Mouse (Mus musculus) midbrain, embryonic 14.5 days (tissue): ENCODE results near the gene Alg11. TPM values are rescaled to one million over a fixed set of nuclear protein-coding genes. Genes with fewer than 3 reads are reported as not detected.

ENCODE experiments used
- ATAC-seq: fragments of 200-750 bp; cut with Nextera tagmentation; 2 replicates; pipeline ENCODE4 v1.8.0; 2017; ENCODE audit warnings: moderate number of reproducible peaks, moderate library complexity; ENCODE audit not compliant: low FRiP score, low TSS enrichment
- DNase-seq: peaks from one replicate; pipeline ENCODE4 v3.0.0-alpha.2; 2015
- H3K27ac ChIP-seq: fragments of 300-500 bp; sonication (generic); replicated peaks from 2 replicates; pipeline ENCODE4 v1.5.1; 2014; ENCODE audit warnings: mild to moderate bottlenecking, low read depth, low read length, moderate library complexity
- H3K27me3 ChIP-seq: fragments of 300-500 bp; sonication (generic); 2 replicates; pipeline ENCODE4 v1.6.1; 2014; ENCODE audit warnings: low read length, control low read depth, mixed read lengths; ENCODE audit not compliant: control insufficient read depth, insufficient read depth
- H3K36me3 ChIP-seq: fragments of 300-500 bp; sonication (generic); 2 replicates; pipeline ENCODE4 v1.6.1; 2014; ENCODE audit warnings: low read length, control low read depth; ENCODE audit not compliant: control insufficient read depth, insufficient read depth
- H3K4me1 ChIP-seq: fragments of 300-500 bp; sonication (generic); 2 replicates; pipeline ENCODE4 v1.6.1; 2014; ENCODE audit warnings: mild to moderate bottlenecking, antibody characterized with exemption, low read length, control low read depth; ENCODE audit not compliant: control insufficient read depth, insufficient read depth
- H3K4me2 ChIP-seq: fragments of 300-500 bp; sonication (generic); 2 replicates; pipeline ENCODE4 v1.6.1; 2014; ENCODE audit warnings: mild to moderate bottlenecking, low read length, moderate library complexity
- H3K4me3 ChIP-seq: fragments of 300-500 bp; sonication (generic); replicated peaks from 2 replicates; pipeline ENCODE4 v1.5.1; 2014; ENCODE audit warnings: low read depth, low read length
- H3K9ac ChIP-seq: fragments of 300-500 bp; sonication (generic); replicated peaks from 2 replicates; pipeline ENCODE4 v1.6.1; 2014; ENCODE audit warnings: mild to moderate bottlenecking, low read length, moderate library complexity
- H3K9me3 ChIP-seq: fragments of 300-500 bp; sonication (generic); 2 replicates; pipeline ENCODE4 v1.6.1; 2016; ENCODE audit warnings: low read length, control low read depth, mixed read lengths; ENCODE audit not compliant: control insufficient read depth
- WGBS: fragments of 180-500 bp; shearing (Covaris S2); extraction: QIAGEN DNeasy Blood & Tissue Kit; methylation state at CpG from one replicate; pipeline ENCODE4 v1.1.7; 2014; 5-methylcytosine and 5-hydroxymethylcytosine counted together
- polyA plus RNA-seq: library from polyadenylated mRNA; unstranded; fragments of >200 nt; fragmentation: Nextera tagmentation; extraction: Ambion mirVana; gene quantifications from 2 replicates; pipeline ENCODE4 v1.2.1, GENCODE M21; 2014

Alg11 gene
- polyA plus RNA-seq, 1 experiment from 2014 or later = 37.3 TPM

GRCm38 (mm10) chr8:22107020-22107419 is 46.5 kb downstream of the Alg11 start:
- Histone ChIP-seq H3K36me3 (no peaks in the 10 kb centered on the region), H3K4me1 (no peaks in the 10 kb centered on the region), H3K9me3 (no peaks in the 10 kb centered on the region), H3K9ac (no peak overlapping the region), H3K27me3 (no peaks in the 10 kb centered on the region), H3K4me2 (no peak overlapping the region), H3K27ac (no peak overlapping the region), H3K4me3 (no peak overlapping the region)
- DNase-seq (no peak), ATAC-seq (no peak)
- WGBS = 84% methylated on average over 4 of the region's 4 CpGs

Other genes starting within 250 kb of the Alg11 start
- not detected in 2 replicates for gene Defb50, start 237.2 kb upstream of the Alg11 start, polyA plus RNA-seq
- not detected in 2 replicates for gene Defb2, start 220.8 kb upstream of the Alg11 start, polyA plus RNA-seq
- gene Defb10, start 201.8 kb upstream of the Alg11 start, polyA plus RNA-seq = not detected in 2 replicates
- gene Defb9, start 175.3 kb upstream of the Alg11 start, polyA plus RNA-seq = not detected in 2 replicates
- 2.4 TPM in 1 of 2 replicates, not detected in the other for gene Defb11, start 154.3 kb upstream of the Alg11 start, polyA plus RNA-seq
- gene Defb15, start 128.0 kb upstream of the Alg11 start, polyA plus RNA-seq = not detected in 2 replicates
- not detected in 2 replicates for gene Defb35, start 122.4 kb upstream of the Alg11 start, polyA plus RNA-seq
- not detected in 2 replicates for gene Defb13, start 114.0 kb upstream of the Alg11 start, polyA plus RNA-seq
- not detected in 2 replicates for gene Fam90a1a, start 102.0 kb upstream of the Alg11 start, polyA plus RNA-seq
- gene Ccdc70, start 90.9 kb upstream of the Alg11 start, polyA plus RNA-seq = not detected in 2 replicates
- 1.5 TPM in 2 replicates for gene Atp7b, start 416 bp upstream of the Alg11 start, polyA plus RNA-seq
- gene Nek5, start 64.3 kb downstream of the Alg11 start, polyA plus RNA-seq = 0.28 and 0.49 TPM in 2 replicates
- 6.1 and 9.2 TPM in 2 replicates for gene Nek3, start 105.7 kb downstream of the Alg11 start, polyA plus RNA-seq
- gene Ckap2, start 125.1 kb downstream of the Alg11 start, polyA plus RNA-seq = 8.3 and 15.5 TPM in 2 replicates
- 36.1 and 39.9 TPM in 2 replicates for gene Vps36, start 132.1 kb downstream of the Alg11 start, polyA plus RNA-seq
- 3.8 and 7.9 TPM in 2 replicates for gene Thsd1, start 166.6 kb downstream of the Alg11 start, polyA plus RNA-seq
- not detected in 2 replicates for gene Tpte, start 222.7 kb downstream of the Alg11 start, polyA plus RNA-seq